Comparison of ENCODE assay signal across 25 mouse cellular contexts in genomic region chr10:46058199-46058472, GRCm38 (mm10).
DNase-seq lines count a peak whose midpoint lies in the region; ATAC-seq and TF ChIP-seq lines count a peak whose summit lies in the region.
"Had no signal": no experiment of that assay in that cellular context is flagged by ENCODE, and none has a peak within 500 bp of the region (broad histone marks: within the 10 kb centered on the region; RNA-seq: fewer than 3 reads in every experiment).

No protein-coding gene starts in this region.

- DNase-seq in forebrain, embryonic 14.5 days (ENCODE audit: low spot score), result no peak
- no peak for DNase-seq in hindbrain, embryonic 10.5 days (ENCODE audit: low spot score)
- DNase-seq in midbrain, postnatal 0 days (ENCODE audit: low spot score), result no peak
- no peak for DNase-seq in midbrain, embryonic 11.5 days (ENCODE audit: low spot score, missing footprints)
- no peak for DNase-seq in gastrocnemius, adult 8-10 months (ENCODE audit: low spot score in 2 of 2)
- DNase-seq: adrenal gland, postnatal 14 days; gastrocnemius, postnatal 10 days; heart, postnatal 10 days; kidney, adult 2 months; kidney, postnatal 36 days; liver, postnatal 0 days; lung, postnatal 36 days; right cerebral cortex, postnatal 4 days; thymus, adult 2 months; thymus, postnatal 36 days had no signal

- no peaks in the 10 kb centered on the region for H3K4me1 ChIP-seq in forebrain, embryonic 13.5 days
- no peaks in the 10 kb centered on the region for H3K4me1 ChIP-seq in forebrain, embryonic 14.5 days (ENCODE audit: control insufficient read depth, insufficient read depth, low read length)
- H3K4me1 ChIP-seq in hindbrain, embryonic 16.5 days (ENCODE audit: control insufficient read depth, insufficient read depth, low read depth, low read length), result no peaks in the 10 kb centered on the region
- no peaks in the 10 kb centered on the region for H3K4me1 ChIP-seq in hindbrain, embryonic 10.5 days (replicated peaks)
- no peaks in the 10 kb centered on the region for H3K4me1 ChIP-seq in midbrain, postnatal 0 days (ENCODE audit: insufficient read depth, low read length)
- H3K4me1 ChIP-seq in midbrain, embryonic 11.5 days (ENCODE audit: control insufficient read depth, insufficient read depth, low read length), result no peaks in the 10 kb centered on the region
- H3K4me1 ChIP-seq: embryonic facial prominence, embryonic 10.5 days; embryonic facial prominence, embryonic 15.5 days; forebrain, embryonic 12.5 days; heart, embryonic 13.5 days; intestine, embryonic 15.5 days; liver, embryonic 12.5 days had no signal

- no peak overlapping the region for H3K4me3 ChIP-seq in forebrain, embryonic 13.5 days
- H3K4me3 ChIP-seq in forebrain, embryonic 14.5 days (ENCODE audit: low read depth, low read length), result no peak overlapping the region
- H3K4me3 ChIP-seq in hindbrain, embryonic 16.5 days (ENCODE audit: low read length), result no peak overlapping the region
- H3K4me3 ChIP-seq in hindbrain, embryonic 10.5 days, result no peak overlapping the region
- no peak overlapping the region for H3K4me3 ChIP-seq in midbrain, postnatal 0 days (ENCODE audit: low read depth, low read length)
- H3K4me3 ChIP-seq in midbrain, embryonic 11.5 days (ENCODE audit: low read depth, low read length), result no peak overlapping the region
- H3K4me3 ChIP-seq: embryonic facial prominence, embryonic 10.5 days; embryonic facial prominence, embryonic 15.5 days; forebrain, embryonic 12.5 days; heart, embryonic 13.5 days; intestine, embryonic 15.5 days; liver, embryonic 12.5 days had no signal

- TF ChIP-seq CTCF in midbrain, postnatal 0 days (IDR thresholded peaks at IDR 0.05), result no peak

- no peaks in the 10 kb centered on the region for H3K36me3 ChIP-seq in forebrain, embryonic 13.5 days (ENCODE audit: poor library complexity, severe bottlenecking)
- H3K36me3 ChIP-seq in forebrain, embryonic 14.5 days (ENCODE audit: control insufficient read depth, insufficient read depth, low read length), result no peaks in the 10 kb centered on the region
- H3K36me3 ChIP-seq in hindbrain, embryonic 16.5 days (ENCODE audit: control insufficient read depth, insufficient read depth, low read length), result no peaks in the 10 kb centered on the region
- no peaks in the 10 kb centered on the region for H3K36me3 ChIP-seq in hindbrain, embryonic 10.5 days
- no peaks in the 10 kb centered on the region for H3K36me3 ChIP-seq in midbrain, postnatal 0 days (ENCODE audit: insufficient read depth, low read length)
- no peaks in the 10 kb centered on the region for H3K36me3 ChIP-seq in midbrain, embryonic 11.5 days (ENCODE audit: control insufficient read depth, insufficient read depth, low read length)
- H3K36me3 ChIP-seq: embryonic facial prominence, embryonic 10.5 days; embryonic facial prominence, embryonic 15.5 days; forebrain, embryonic 12.5 days; heart, embryonic 13.5 days; intestine, embryonic 15.5 days; liver, embryonic 12.5 days had no signal

- 81% methylated on average over 5 of the region's 5 CpGs for WGBS in forebrain, embryonic 13.5 days
- WGBS in forebrain, embryonic 14.5 days, result 81% methylated on average over 5 of the region's 5 CpGs
- WGBS in hindbrain, embryonic 16.5 days, result 67% methylated on average over 5 of the region's 5 CpGs
- 83% methylated on average over 5 of the region's 5 CpGs for WGBS in hindbrain, embryonic 10.5 days
- 77% methylated on average over 5 of the region's 5 CpGs for WGBS in midbrain, postnatal 0 days
- WGBS in midbrain, embryonic 11.5 days, result 80% methylated on average over 5 of the region's 5 CpGs

- peak; percentile 20; the same call in 1 of the 2 replicates for ATAC-seq in forebrain, embryonic 13.5 days
- no peak; the same call in 1 of the 2 replicates for ATAC-seq in forebrain, embryonic 14.5 days
- peak; percentile 64 for ATAC-seq in hindbrain, embryonic 16.5 days
- no peak for ATAC-seq in midbrain, postnatal 0 days (ENCODE audit: low FRiP score)
- ATAC-seq in midbrain, embryonic 11.5 days (ENCODE audit: low FRiP score), result no peak
- ATAC-seq: CD4-positive, CD25-positive, alpha-beta regulatory T cell, adult 4 months; liver, embryonic 12.5 days; liver, postnatal 0 days had no signal

- no peak overlapping the region for H3K9ac ChIP-seq in forebrain, embryonic 13.5 days
- no peak overlapping the region for H3K9ac ChIP-seq in forebrain, embryonic 14.5 days (ENCODE audit: low read length)
- H3K9ac ChIP-seq in hindbrain, embryonic 16.5 days (ENCODE audit: low read depth, low read length), result no peak overlapping the region
- no peak overlapping the region for H3K9ac ChIP-seq in midbrain, postnatal 0 days (replicated peaks; ENCODE audit: low read length, poor library complexity, severe bottlenecking)
- no peak overlapping the region for H3K9ac ChIP-seq in midbrain, embryonic 11.5 days (ENCODE audit: low read length)
- H3K9ac ChIP-seq: embryonic facial prominence, embryonic 15.5 days; forebrain, embryonic 12.5 days; heart, embryonic 13.5 days; intestine, embryonic 15.5 days; liver, embryonic 12.5 days; liver, postnatal 0 days had no signal

- H3K27ac ChIP-seq in forebrain, embryonic 13.5 days, result no peak overlapping the region
- H3K27ac ChIP-seq in forebrain, embryonic 14.5 days (ENCODE audit: low read depth, low read length), result no peak overlapping the region
- peak overlapping the region; percentile 13; the same call in 1 of the 2 replicates for H3K27ac ChIP-seq in hindbrain, embryonic 16.5 days (ENCODE audit: low read depth, low read length)
- no peak overlapping the region for H3K27ac ChIP-seq in hindbrain, embryonic 10.5 days
- 0 out of 2 replicates have a peak overlapping the region, but pooled peaks have one; percentile 18 for H3K27ac ChIP-seq in midbrain, postnatal 0 days (ENCODE audit: low read depth, low read length)
- H3K27ac ChIP-seq in midbrain, embryonic 11.5 days (ENCODE audit: low read depth, low read length), result no peak overlapping the region
- H3K27ac ChIP-seq: embryonic facial prominence, embryonic 10.5 days; embryonic facial prominence, embryonic 15.5 days; forebrain, embryonic 12.5 days; heart, embryonic 13.5 days; intestine, embryonic 15.5 days; left cerebral cortex, adult 2 months; liver, embryonic 12.5 days had no signal

- no peaks in the 10 kb centered on the region for H3K27me3 ChIP-seq in forebrain, embryonic 13.5 days
- H3K27me3 ChIP-seq in forebrain, embryonic 14.5 days (replicated peaks; ENCODE audit: control insufficient read depth, insufficient read depth, low read length), result no peaks in the 10 kb centered on the region
- no peaks in the 10 kb centered on the region for H3K27me3 ChIP-seq in hindbrain, embryonic 16.5 days (replicated peaks; ENCODE audit: control insufficient read depth, insufficient read depth, low read length)
- no peaks in the 10 kb centered on the region for H3K27me3 ChIP-seq in hindbrain, embryonic 10.5 days (ENCODE audit: insufficient read depth, poor library complexity, severe bottlenecking)
- H3K27me3 ChIP-seq in midbrain, postnatal 0 days (ENCODE audit: insufficient read depth, low read length), result no peaks in the 10 kb centered on the region
- no peaks in the 10 kb centered on the region for H3K27me3 ChIP-seq in midbrain, embryonic 11.5 days (ENCODE audit: control insufficient read depth, insufficient read depth, low read length)
- H3K27me3 ChIP-seq: embryonic facial prominence, embryonic 15.5 days; forebrain, embryonic 12.5 days; heart, embryonic 13.5 days; intestine, embryonic 15.5 days; liver, embryonic 12.5 days had no signal

- H3K9me3 ChIP-seq in forebrain, embryonic 13.5 days (replicated peaks), result 0 out of 2 replicates have a peak, but pooled peaks cover 2% of the 10 kb centered on the region
- H3K9me3 ChIP-seq in forebrain, embryonic 14.5 days (replicated peaks; ENCODE audit: control insufficient read depth, low read length), result no peaks in the 10 kb centered on the region
- H3K9me3 ChIP-seq in hindbrain, embryonic 16.5 days (ENCODE audit: control insufficient read depth, low read length), result no peaks in the 10 kb centered on the region
- H3K9me3 ChIP-seq in hindbrain, embryonic 10.5 days, result no peaks in the 10 kb centered on the region
- H3K9me3 ChIP-seq in midbrain, postnatal 0 days (ENCODE audit: low read length), result no peaks in the 10 kb centered on the region
- H3K9me3 ChIP-seq in midbrain, embryonic 11.5 days (ENCODE audit: control insufficient read depth, low read length), result no peaks in the 10 kb centered on the region
- H3K9me3 ChIP-seq: embryonic facial prominence, embryonic 10.5 days; embryonic facial prominence, embryonic 15.5 days; forebrain, embryonic 12.5 days; heart, embryonic 13.5 days; intestine, embryonic 15.5 days; liver, embryonic 12.5 days had no signal

- H3K4me2 ChIP-seq in forebrain, embryonic 13.5 days, result no peak overlapping the region
- H3K4me2 ChIP-seq in forebrain, embryonic 14.5 days (ENCODE audit: low read length), result no peak overlapping the region
- no peak overlapping the region for H3K4me2 ChIP-seq in hindbrain, embryonic 16.5 days (ENCODE audit: low read length)
- H3K4me2 ChIP-seq in midbrain, postnatal 0 days (ENCODE audit: low read depth, low read length, poor library complexity, severe bottlenecking), result no peak overlapping the region
- H3K4me2 ChIP-seq in midbrain, embryonic 11.5 days, result no peak overlapping the region
- H3K4me2 ChIP-seq: embryonic facial prominence, embryonic 15.5 days; forebrain, embryonic 12.5 days; heart, embryonic 13.5 days; intestine, embryonic 15.5 days; liver, embryonic 12.5 days had no signal

Comparison
In these comparisons a context has a peak if more than half of its experiments do, and no peak if none do; other contexts are left out.
1. ATAC-seq: peak in forebrain, embryonic 13.5 days (single experiment) and hindbrain, embryonic 16.5 days (single experiment); none in forebrain, embryonic 14.5 days (single experiment), midbrain, postnatal 0 days (single experiment) and midbrain, embryonic 11.5 days (single experiment).
2. H3K27ac ChIP-seq: peak in hindbrain, embryonic 16.5 days (single experiment) and midbrain, postnatal 0 days (single experiment); none in forebrain, embryonic 13.5 days (single experiment), forebrain, embryonic 14.5 days (single experiment), hindbrain, embryonic 10.5 days (single experiment) and midbrain, embryonic 11.5 days (single experiment).